ENCODE assay signal across 39 mouse cellular contexts in the genomic region with DNA sequence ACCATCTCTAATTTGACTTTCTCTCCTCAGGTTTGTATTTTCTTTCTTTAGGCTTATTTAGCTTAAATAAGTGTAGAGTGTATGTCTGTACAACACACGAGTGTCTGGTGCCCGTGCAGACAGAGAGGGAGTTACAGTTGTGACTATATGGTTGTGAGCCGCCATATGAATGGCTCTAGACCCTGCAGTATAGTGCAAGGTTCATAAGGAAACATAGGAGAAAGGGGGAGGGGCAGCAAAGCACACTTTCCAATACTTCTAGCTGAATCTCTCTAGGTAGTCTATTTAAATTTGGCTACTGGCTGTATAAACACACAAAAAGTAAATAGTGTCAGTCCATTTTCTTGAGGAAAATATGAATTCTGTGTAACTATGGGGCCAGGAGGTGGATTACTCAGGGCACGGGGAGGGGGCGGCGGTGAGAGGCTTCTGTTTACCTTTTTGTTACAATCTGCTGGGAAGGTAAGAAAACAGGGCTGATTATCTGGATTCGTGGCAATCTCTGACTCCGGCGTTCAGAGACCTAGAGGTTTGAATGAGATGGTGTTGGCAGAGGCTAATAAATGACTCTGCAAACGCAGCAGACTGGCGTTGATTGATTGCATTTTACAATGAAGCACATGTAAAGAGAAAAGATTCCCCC. TPM values are rescaled to one million over a fixed set of nuclear protein-coding genes. Genes with fewer than 3 reads are reported as not detected.
"Had no signal": no experiment of that assay in that cellular context is flagged by ENCODE, and none has a peak within 500 bp of the region (broad histone marks: within the 10 kb centered on the region; RNA-seq: fewer than 3 reads in every experiment).

No protein-coding gene starts in this region.

- H3K9ac ChIP-seq: forebrain, postnatal 0 days; heart, embryonic 12.5 days; hindbrain, embryonic 12.5 days; hindbrain, embryonic 14.5 days; limb, embryonic 13.5 days; limb, embryonic 15.5 days; liver, embryonic 12.5 days had no signal

- H3K4me1 ChIP-seq: heart, embryonic 10.5 days; heart, embryonic 12.5 days; hindbrain, embryonic 10.5 days; hindbrain, embryonic 12.5 days; limb, embryonic 13.5 days; limb, embryonic 15.5 days; liver, embryonic 12.5 days had no signal

- H3K36me3 ChIP-seq: heart, embryonic 10.5 days; heart, embryonic 12.5 days; hindbrain, embryonic 10.5 days; hindbrain, embryonic 12.5 days; limb, embryonic 13.5 days; limb, embryonic 15.5 days; liver, embryonic 12.5 days had no signal

- H3K27ac ChIP-seq: gastrocnemius, adult 2 months; heart, adult 2 months; heart, embryonic 10.5 days; hindbrain, embryonic 10.5 days; hindbrain, embryonic 12.5 days; hindbrain, embryonic 14.5 days; layer of hippocampus, adult 2 months; left cerebral cortex, adult 2 months; limb, embryonic 13.5 days; limb, embryonic 15.5 days; liver, embryonic 12.5 days had no signal

- ATAC-seq: forebrain, postnatal 0 days; hindbrain, embryonic 16.5 days; inflammation-experienced regulatory T-cells, adult 6 months; liver, embryonic 12.5 days had no signal

- H3K4me3 ChIP-seq: gastrocnemius, adult 2 months; heart, adult 2 months; heart, embryonic 10.5 days; heart, embryonic 12.5 days; hindbrain, embryonic 10.5 days; hindbrain, embryonic 12.5 days; layer of hippocampus, adult 2 months; left cerebral cortex, adult 2 months; limb, embryonic 13.5 days; limb, embryonic 15.5 days; liver, embryonic 12.5 days had no signal

- H3K4me2 ChIP-seq: heart, embryonic 12.5 days; hindbrain, embryonic 12.5 days; hindbrain, embryonic 14.5 days; limb, embryonic 13.5 days; limb, embryonic 15.5 days; liver, embryonic 12.5 days had no signal

- DNase-seq: forebrain, postnatal 0 days; gastrocnemius, adult 2 months; gastrocnemius, postnatal 10 days; gastrocnemius, postnatal 25 days; heart, adult 2 months; heart, postnatal 10 days; heart, postnatal 4 days; kidney, adult 18-20 months; kidney, adult 8-10 months; kidney, postnatal 10 days; kidney, postnatal 25 days; kidney, postnatal 4 days; left cerebral cortex, postnatal 4 days had no signal

- H3K9me3 ChIP-seq: heart, embryonic 10.5 days; heart, embryonic 12.5 days; hindbrain, embryonic 10.5 days; hindbrain, embryonic 12.5 days; limb, embryonic 13.5 days; limb, embryonic 15.5 days; liver, embryonic 12.5 days had no signal

RNA-seq across cellular contexts. Expression of a gene that starts 7.7 kb away (rescaled TPM):
- total RNA-seq: forebrain, postnatal 0 days; gastrocnemius, adult 2 months; gastrocnemius, postnatal 10 days; gastrocnemius, postnatal 25 days; gastrocnemius, postnatal 4 days; granulocyte monocyte progenitor cell, adult 5-6 weeks; heart, adult 2 months; heart, postnatal 10 days; heart, postnatal 25 days; heart, postnatal 4 days; layer of hippocampus, adult 2 months; layer of hippocampus, postnatal 10 days; layer of hippocampus, postnatal 25 days; left cerebral cortex, adult 2 months; left cerebral cortex, postnatal 10 days; left cerebral cortex, postnatal 25 days; left cerebral cortex, postnatal 4 days; liver, adult 2 months had no signal
- polyA plus RNA-seq: forebrain, postnatal 0 days; frontal cortex, adult 2 months; heart, adult 2 months; heart, embryonic 12.5 days; heart, embryonic 14.5 days; heart, embryonic 16.5 days; hindbrain, embryonic 10.5 days; hindbrain, embryonic 12.5 days; hindbrain, embryonic 14.5 days; hindbrain, embryonic 16.5 days; inflammation-experienced regulatory T-cells, adult 6 months; kidney, embryonic 16.5 days; limb, embryonic 11.5 days; limb, embryonic 13.5 days; limb, embryonic 15.5 days; liver, adult 2 months had no signal

RNA-seq across cellular contexts. Expression of a gene that starts 45.0 kb away (rescaled TPM):
- total RNA-seq: forebrain, postnatal 0 days; gastrocnemius, adult 2 months; gastrocnemius, postnatal 10 days; gastrocnemius, postnatal 25 days; gastrocnemius, postnatal 4 days; granulocyte monocyte progenitor cell, adult 5-6 weeks; heart, adult 2 months; heart, postnatal 10 days; heart, postnatal 25 days; heart, postnatal 4 days; layer of hippocampus, adult 2 months; layer of hippocampus, postnatal 10 days; layer of hippocampus, postnatal 25 days; left cerebral cortex, adult 2 months; left cerebral cortex, postnatal 10 days; left cerebral cortex, postnatal 25 days; left cerebral cortex, postnatal 4 days; liver, adult 2 months had no signal
- polyA plus RNA-seq: forebrain, postnatal 0 days; heart, adult 2 months; heart, embryonic 10.5 days; heart, embryonic 12.5 days; heart, embryonic 14.5 days; hindbrain, embryonic 10.5 days; hindbrain, embryonic 12.5 days; hindbrain, embryonic 14.5 days; hindbrain, embryonic 16.5 days; inflammation-experienced regulatory T-cells, adult 6 months; kidney, embryonic 14.5 days; kidney, embryonic 16.5 days; limb, embryonic 11.5 days; limb, embryonic 15.5 days; liver, embryonic 12.5 days had no signal
